Mouse (Mus musculus): ENCODE results near the gene Sumo2.
A peak's percentile ranks its signal among the peaks of the same experiment; 100 is the strongest.
"Not testable (repeated sequence)": the region's sequence is repeated elsewhere in the genome, so short reads cannot be mapped to it uniquely, and the experiment has no call there.

Gene Sumo2

GRCm38 (mm10) chr11:115502636-115503035 is 33.4 kb downstream of the Sumo2 start:
- Histone ChIP-seq H3K36me3 (ENCODE audit: insufficient read depth, low read length) (peaks cover 70% of the 10 kb centered on the region), H3K4me3 (replicated peaks; ENCODE audit: low read length) (no peak overlapping the region), H3K27me3 (ENCODE audit: insufficient read depth, low read length) (no peaks in the 10 kb centered on the region), H3K9me3 (ENCODE audit: low read length) (no peaks in the 10 kb centered on the region), H3K4me1 (replicated peaks; ENCODE audit: low read depth, low read length) (peaks cover 68% of the 10 kb centered on the region)
- TF ChIP-seq NANOG (IDR thresholded peaks at IDR 0.05; ENCODE audit: borderline replicate concordance, low read length) (no peak), CTCF (conservative IDR thresholded peaks at IDR 0.05; ENCODE audit: low read length) (no peak), POU5F1 (IDR thresholded peaks at IDR 0.05; ENCODE audit: borderline replicate concordance, low read length) (no peak)

GRCm38 (mm10) chr11:115496559-115496958 is 39.5 kb downstream of the Sumo2 start:
- Histone ChIP-seq H3K27me3 (ENCODE audit: insufficient read depth, low read length) (peaks cover 18% of the 10 kb centered on the region), H3K36me3 (ENCODE audit: insufficient read depth, low read length) (peaks cover 46% of the 10 kb centered on the region), H3K4me1 (replicated peaks; ENCODE audit: low read depth, low read length) (peaks cover 37% of the 10 kb centered on the region)
- not testable (repeated sequence) for H3K9me3 ChIP-seq (ENCODE audit: low read length); H3K4me3 ChIP-seq (replicated peaks; ENCODE audit: low read length)

GRCm38 (mm10) chr11:115492387-115492786 is 43.7 kb downstream of the Sumo2 start:
- no peak for TF ChIP-seq NANOG (IDR thresholded peaks at IDR 0.05; ENCODE audit: borderline replicate concordance, low read length)
- no peak for TF ChIP-seq CTCF (conservative IDR thresholded peaks at IDR 0.05; ENCODE audit: low read length)
- no peak for TF ChIP-seq POU5F1 (IDR thresholded peaks at IDR 0.05; ENCODE audit: borderline replicate concordance, low read length)
- Histone ChIP-seq H3K36me3 (ENCODE audit: insufficient read depth, low read length) (peaks cover 40% of the 10 kb centered on the region), H3K9me3 (ENCODE audit: low read length) (no peaks in the 10 kb centered on the region), H3K4me3 (replicated peaks; ENCODE audit: low read length) (peak overlapping the region; percentile 86; the same call in 1 of the 2 replicates), H3K27me3 (ENCODE audit: insufficient read depth, low read length) (peaks cover 18% of the 10 kb centered on the region), H3K4me1 (replicated peaks; ENCODE audit: low read depth, low read length) (peaks cover 40% of the 10 kb centered on the region)

- H3K4me1 ChIP-seq (replicated peaks; ENCODE audit: low read depth, low read length), result peaks cover 35% of the 10 kb centered on the region
- H3K4me3 ChIP-seq (replicated peaks; ENCODE audit: low read length), result peak within 1 kb of the TSS; percentile 86
- TF ChIP-seq CTCF (conservative IDR thresholded peaks at IDR 0.05; ENCODE audit: low read length) (peak; percentile 54), POU5F1 (IDR thresholded peaks at IDR 0.05; ENCODE audit: borderline replicate concordance, low read length) (no peak)
- H3K36me3 ChIP-seq (ENCODE audit: insufficient read depth, low read length), result peaks cover 37% of the 10 kb centered on the region
- H3K9me3 ChIP-seq (ENCODE audit: low read length), result no peaks in the 10 kb centered on the region
- H3K27me3 ChIP-seq (ENCODE audit: insufficient read depth, low read length), result peaks cover 18% of the 10 kb centered on the region
These were observed 44.6 kb downstream of the Sumo2 start, which contains the start of gene Nt5c for GRCm38 (mm10) chr11:115491356-115492083. TSS of gene Nt5c (minus strand) at chr11:115491862.

GRCm38 (mm10) chr11:115490441-115491355 is 45.4 kb downstream of the Sumo2 start:
- H3K9me3 ChIP-seq (ENCODE audit: low read length), result no peaks in the 10 kb centered on the region
- TF ChIP-seq POU5F1 (IDR thresholded peaks at IDR 0.05; ENCODE audit: borderline replicate concordance, low read length), result no peak
- TF ChIP-seq NANOG (IDR thresholded peaks at IDR 0.05; ENCODE audit: borderline replicate concordance, low read length), result no peak
- TF ChIP-seq CTCF (conservative IDR thresholded peaks at IDR 0.05; ENCODE audit: low read length), result no peak
- peaks cover 39% of the 10 kb centered on the region for H3K36me3 ChIP-seq (ENCODE audit: insufficient read depth, low read length)
- H3K27me3 ChIP-seq (ENCODE audit: insufficient read depth, low read length), result peaks cover 18% of the 10 kb centered on the region
- peak overlapping the region; percentile 86 for H3K4me3 ChIP-seq (replicated peaks; ENCODE audit: low read length)
- peaks cover 39% of the 10 kb centered on the region for H3K4me1 ChIP-seq (replicated peaks; ENCODE audit: low read depth, low read length)

GRCm38 (mm10) chr11:115488551-115489104 is 47.4 kb downstream of the Sumo2 start:
- no peak for TF ChIP-seq POU5F1 (IDR thresholded peaks at IDR 0.05; ENCODE audit: borderline replicate concordance, low read length)

GRCm38 (mm10) chr11:115485155-115485554 is 50.9 kb downstream of the Sumo2 start:
- Histone ChIP-seq H3K27me3 (ENCODE audit: insufficient read depth, low read length) (no peaks in the 10 kb centered on the region), H3K36me3 (ENCODE audit: insufficient read depth, low read length) (peaks cover 46% of the 10 kb centered on the region), H3K9me3 (ENCODE audit: low read length) (no peaks in the 10 kb centered on the region), H3K4me1 (replicated peaks; ENCODE audit: low read depth, low read length) (peaks cover 48% of the 10 kb centered on the region), H3K4me3 (replicated peaks; ENCODE audit: low read length) (no peak overlapping the region)
- no peak for TF ChIP-seq POU5F1 (IDR thresholded peaks at IDR 0.05; ENCODE audit: borderline replicate concordance, low read length)
- TF ChIP-seq NANOG (IDR thresholded peaks at IDR 0.05; ENCODE audit: borderline replicate concordance, low read length), result no peak
- TF ChIP-seq CTCF (conservative IDR thresholded peaks at IDR 0.05; ENCODE audit: low read length), result no peak

More at GRCm38 (mm10) chr11:115488551-115489104, 47.4 kb downstream of the Sumo2 start:
- Histone ChIP-seq H3K36me3 (ENCODE audit: insufficient read depth, low read length) (peaks cover 39% of the 10 kb centered on the region), H3K4me3 (replicated peaks; ENCODE audit: low read length) (no peak overlapping the region), H3K9me3 (ENCODE audit: low read length) (no peaks in the 10 kb centered on the region), H3K4me1 (replicated peaks; ENCODE audit: low read depth, low read length) (peaks cover 51% of the 10 kb centered on the region), H3K27me3 (ENCODE audit: insufficient read depth, low read length) (peaks cover 14% of the 10 kb centered on the region)

GRCm38 (mm10) chr11:115483726-115484125 is 52.4 kb downstream of the Sumo2 start:
- peak; percentile 98 for TF ChIP-seq CTCF (conservative IDR thresholded peaks at IDR 0.05; ENCODE audit: low read length)
- TF ChIP-seq NANOG (IDR thresholded peaks at IDR 0.05; ENCODE audit: borderline replicate concordance, low read length), result no peak

More at GRCm38 (mm10) chr11:115483726-115484125, 52.4 kb downstream of the Sumo2 start:
- Histone ChIP-seq H3K4me1 (replicated peaks; ENCODE audit: low read depth, low read length) (peaks cover 44% of the 10 kb centered on the region), H3K27me3 (ENCODE audit: insufficient read depth, low read length) (no peaks in the 10 kb centered on the region), H3K4me3 (replicated peaks; ENCODE audit: low read length) (no peak overlapping the region), H3K36me3 (ENCODE audit: insufficient read depth, low read length) (peaks cover 44% of the 10 kb centered on the region), H3K9me3 (ENCODE audit: low read length) (no peaks in the 10 kb centered on the region)
